Mouse (Mus musculus) kidney, postnatal 36 days (tissue): ENCODE data around the gene Lamc3.

Source experiments
- DNase-seq, 2 experiments: peaks; one replicate each; pipeline ENCODE4 v3.0.0; 2021 to 2022; ENCODE audit warnings: mixed read lengths in 2 of 2

The Lamc3 gene

GRCm38 (mm10) chr2:31887030-31887429, at the start of gene Lamc3:
Lamc3 (plus strand) TSS chr2:31887291.
- peak; percentile 71 to 86 for DNase-seq

GRCm38 (mm10) chr2:31838868-31839267, 48.2 kb upstream of the Lamc3 start:
- DNase-seq, result peak; percentile 35 to 40

GRCm38 (mm10) chr2:31844729-31845136, 42.4 kb upstream of the Lamc3 start:
- no peak for DNase-seq

GRCm38 (mm10) chr2:31845512-31845895, 41.6 kb upstream of the Lamc3 start:
- DNase-seq, result no peak

GRCm38 (mm10) chr2:31845896-31846691, 41.0 kb upstream of the Lamc3 start, which contains the start of gene Fibcd1:
Fibcd1 (minus strand) TSS chr2:31846005.
- peak in 1 of 2 experiments; percentile 25 for DNase-seq

- peak in 1 of 2 experiments; percentile 7 for DNase-seq
These were observed 40.1 kb upstream of the Lamc3 start for GRCm38 (mm10) chr2:31846692-31847660.

- DNase-seq, result peak; percentile 50 to 73
These were observed 39.2 kb upstream of the Lamc3 start for GRCm38 (mm10) chr2:31847908-31848307.

GRCm38 (mm10) chr2:31850141-31850540, 37.0 kb upstream of the Lamc3 start:
- DNase-seq, result no peak

- DNase-seq, result no peak
These were observed 31.1 kb upstream of the Lamc3 start for GRCm38 (mm10) chr2:31855991-31856390.

- peak in 1 of 2 experiments; percentile 42 for DNase-seq
These were observed 29.9 kb upstream of the Lamc3 start for GRCm38 (mm10) chr2:31857180-31857579.

- no peak for DNase-seq
These were observed 28.6 kb upstream of the Lamc3 start for GRCm38 (mm10) chr2:31858500-31858899.

GRCm38 (mm10) chr2:31862919-31863318, 24.2 kb upstream of the Lamc3 start:
- no peak for DNase-seq

- peak; percentile 30 to 43 for DNase-seq
These were observed 23.3 kb upstream of the Lamc3 start for GRCm38 (mm10) chr2:31863766-31864165.

GRCm38 (mm10) chr2:31864891-31865290, 22.2 kb upstream of the Lamc3 start:
- peak; percentile 45 to 66 for DNase-seq

GRCm38 (mm10) chr2:31865322-31865721, 21.8 kb upstream of the Lamc3 start:
- DNase-seq, result peak; percentile 30 to 57

GRCm38 (mm10) chr2:31865794-31866193, 21.3 kb upstream of the Lamc3 start:
- DNase-seq, result no peak

- peak; percentile 59 to 74 for DNase-seq
These were observed 19.1 kb upstream of the Lamc3 start for GRCm38 (mm10) chr2:31867773-31868537.

GRCm38 (mm10) chr2:31868538-31869164, 18.4 kb upstream of the Lamc3 start:
- DNase-seq, result peak; percentile 72 to 73

GRCm38 (mm10) chr2:31869692-31870091, 17.4 kb upstream of the Lamc3 start:
- DNase-seq, result no peak

- DNase-seq, result no peak
These were observed 16.4 kb upstream of the Lamc3 start for GRCm38 (mm10) chr2:31870683-31871082.

- DNase-seq, result no peak
These were observed 12.7 kb upstream of the Lamc3 start for GRCm38 (mm10) chr2:31874290-31874855.

- DNase-seq, result no peak
These were observed 10.6 kb upstream of the Lamc3 start for GRCm38 (mm10) chr2:31876446-31876845.
